In the genomic region with DNA sequence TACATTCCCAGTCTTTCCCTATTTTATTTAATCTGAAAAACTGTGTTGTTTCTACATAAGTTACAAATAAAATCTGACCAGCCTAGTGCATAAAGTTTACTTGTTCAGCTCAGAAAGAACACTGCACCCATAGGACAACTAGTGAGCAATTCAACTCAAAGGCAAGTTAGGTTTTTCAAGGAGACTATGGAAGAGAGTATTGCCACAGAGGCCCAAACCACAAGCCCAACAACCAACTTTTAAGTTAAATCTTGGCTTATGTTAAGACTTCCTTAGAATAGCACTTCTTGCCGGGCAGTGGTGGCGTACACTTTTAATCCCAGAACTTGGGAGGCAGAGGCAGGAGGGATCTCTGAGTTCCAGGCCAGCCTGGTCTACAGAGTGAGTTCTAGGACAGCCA, we compare ENCODE assay signal across 24 mouse cellular contexts. TPM values are rescaled to one million over a fixed set of nuclear protein-coding genes. Genes with fewer than 3 reads are reported as not detected.
DNase-seq lines count a peak whose midpoint lies in the region; ATAC-seq lines count a peak whose summit lies in the region.
"Had no signal": no experiment of that assay in that cellular context is flagged by ENCODE, and none has a peak within 500 bp of the region (broad histone marks: within the 10 kb centered on the region; RNA-seq: fewer than 3 reads in every experiment).

No protein-coding gene starts in this region.

- DNase-seq in heart, adult 11 months = peak; percentile 18
- no peak for DNase-seq in heart, adult 8-10 months (ENCODE audit: low spot score)
- no peak for DNase-seq in urinary bladder, adult 18-20 months (ENCODE audit: low spot score in 2 of 2)
- DNase-seq: adrenal gland, adult 8-10 months; adrenal gland, postnatal 14 days; adrenal gland, postnatal 36 days; B cell, adult 2 months; cerebellum, adult 11 months; cerebellum, adult 18-20 months; cerebellum, adult 8-10 months; cerebellum, adult 9-11 months; cerebellum, postnatal 14 days; cerebellum, postnatal 36 days; embryo, embryonic 11 days had no signal

- peak; percentile 67 for ATAC-seq in granulocyte monocyte progenitor cell, adult 5-6 weeks (replicated peaks; ENCODE audit: poor library complexity, severe bottlenecking)
- no peak for ATAC-seq in cerebellum, adult (ENCODE audit: insufficient number of reproducible peaks, low FRiP score, low TSS enrichment)
- ATAC-seq: activated CD4-positive, CD25-positive, alpha-beta regulatory T cell, adult 4 months; CD4-positive, CD25-positive, alpha-beta regulatory T cell, adult 4 months; forebrain, embryonic 14.5 days; forebrain, embryonic 16.5 days; Patski had no signal

RNA-seq across cellular contexts. Expression of a gene that starts 8.7 kb away (rescaled TPM):
- total RNA-seq in heart, adult 8-10 months (2022) = 1 to 10 TPM in 1 of 4 experiments, not detected in 3; 1.4 TPM
- not detected in 2 replicates for total RNA-seq in granulocyte monocyte progenitor cell, adult 5-6 weeks (2014; fragmentation: Nextera tagmentation)
- not detected in 2 replicates for total RNA-seq in granulocyte monocyte progenitor cell, adult 5-6 weeks (2017)
- total RNA-seq: adrenal gland, postnatal 14 days; CH12.LX; common myeloid progenitor, adult 5-6 weeks; G1E had no signal

RNA-seq across cellular contexts. Expression of a gene that starts 9.1 kb away (rescaled TPM):
- 10 to 100 TPM; 46.6 to 54.0 (median 52.1) TPM for total RNA-seq in heart, adult 8-10 months (2022)
- 124 and 212 TPM in 2 replicates for total RNA-seq in granulocyte monocyte progenitor cell, adult 5-6 weeks (2014; fragmentation: Nextera tagmentation)
- 43.1 and 60.2 TPM in 2 replicates for total RNA-seq in granulocyte monocyte progenitor cell, adult 5-6 weeks (2017)

RNA-seq across cellular contexts. Expression of a gene that starts 56.0 kb away (rescaled TPM):
- total RNA-seq in heart, adult 8-10 months (2022) = 10 to 100 TPM; 21.1 to 79.9 (median 33.0) TPM
- 69.8 and 122 TPM in 2 replicates for total RNA-seq in granulocyte monocyte progenitor cell, adult 5-6 weeks (2014; fragmentation: Nextera tagmentation)
- 83.4 and 95.4 TPM in 2 replicates for total RNA-seq in granulocyte monocyte progenitor cell, adult 5-6 weeks (2017)
